Mouse (Mus musculus) adipocyte (in vitro differentiated cells): Measurements from ENCODE around the gene Dst.
A peak's percentile ranks its signal among the peaks of the same experiment; 100 is the strongest.

ENCODE experiments used
- DNase-seq: peaks from one replicate; pipeline ENCODE4 v3.0.0-alpha.2; 2016; ENCODE audit warnings: low spot score

Gene Dst

GRCm38 (mm10) chr1:33908191-33908962 lies at the start of gene Dst:
Dst (plus strand) TSS chr1:33908225.
- DNase-seq, result no peak

GRCm38 (mm10) chr1:33869031-33869430 lies 39.0 kb upstream of the Dst start:
- no peak for DNase-seq

- no peak for DNase-seq
Observed at GRCm38 (mm10) chr1:33869437-33869836, 38.6 kb upstream of the Dst start.

- DNase-seq, result no peak
Observed at GRCm38 (mm10) chr1:33873561-33873960, 34.5 kb upstream of the Dst start.

GRCm38 (mm10) chr1:33875691-33876090 lies 32.3 kb upstream of the Dst start:
- DNase-seq, result peak; percentile 19

- DNase-seq, result peak; percentile 22
Observed at GRCm38 (mm10) chr1:33876416-33876815, 31.6 kb upstream of the Dst start.

GRCm38 (mm10) chr1:33878170-33878569 lies 29.9 kb upstream of the Dst start:
- no peak for DNase-seq

GRCm38 (mm10) chr1:33883102-33883839 lies 24.8 kb upstream of the Dst start:
- DNase-seq, result peak; percentile 37

GRCm38 (mm10) chr1:33892784-33893183 lies 15.2 kb upstream of the Dst start:
- peak; percentile 62 for DNase-seq

- DNase-seq, result no peak
Observed at GRCm38 (mm10) chr1:33896116-33896515, 11.9 kb upstream of the Dst start.

GRCm38 (mm10) chr1:33896666-33897065 lies 11.4 kb upstream of the Dst start:
- no peak for DNase-seq

GRCm38 (mm10) chr1:33897426-33897825 lies 10.6 kb upstream of the Dst start:
- DNase-seq, result no peak

- no peak for DNase-seq
Observed at GRCm38 (mm10) chr1:33898373-33898772, 9.7 kb upstream of the Dst start.

GRCm38 (mm10) chr1:33900175-33900574 lies 7.8 kb upstream of the Dst start:
- DNase-seq, result peak; percentile 35

GRCm38 (mm10) chr1:33903587-33903986 lies 4.4 kb upstream of the Dst start:
- DNase-seq, result no peak

- no peak for DNase-seq
Observed at GRCm38 (mm10) chr1:33906216-33906615, 1.8 kb upstream of the Dst start.

- no peak for DNase-seq
Observed at GRCm38 (mm10) chr1:33906927-33907326, 1.1 kb upstream of the Dst start.

GRCm38 (mm10) chr1:33907421-33908190 lies 419 bp upstream of the Dst start, which contains the start of gene Bend6:
Bend6 (minus strand) TSS chr1:33907816.
- DNase-seq, result no peak

- no peak for DNase-seq
Observed at GRCm38 (mm10) chr1:33911589-33911988, 3.6 kb downstream of the Dst start.

GRCm38 (mm10) chr1:33916554-33916953 lies 8.5 kb downstream of the Dst start:
- no peak for DNase-seq

GRCm38 (mm10) chr1:33922975-33923374 lies 14.9 kb downstream of the Dst start:
- DNase-seq, result no peak

- no peak for DNase-seq
Observed at GRCm38 (mm10) chr1:33925283-33925682, 17.3 kb downstream of the Dst start.

- DNase-seq, result no peak
Observed at GRCm38 (mm10) chr1:33927466-33927865, 19.4 kb downstream of the Dst start.
